Mouse (Mus musculus): Measurements from ENCODE around the gene Esm1.

DNA sequence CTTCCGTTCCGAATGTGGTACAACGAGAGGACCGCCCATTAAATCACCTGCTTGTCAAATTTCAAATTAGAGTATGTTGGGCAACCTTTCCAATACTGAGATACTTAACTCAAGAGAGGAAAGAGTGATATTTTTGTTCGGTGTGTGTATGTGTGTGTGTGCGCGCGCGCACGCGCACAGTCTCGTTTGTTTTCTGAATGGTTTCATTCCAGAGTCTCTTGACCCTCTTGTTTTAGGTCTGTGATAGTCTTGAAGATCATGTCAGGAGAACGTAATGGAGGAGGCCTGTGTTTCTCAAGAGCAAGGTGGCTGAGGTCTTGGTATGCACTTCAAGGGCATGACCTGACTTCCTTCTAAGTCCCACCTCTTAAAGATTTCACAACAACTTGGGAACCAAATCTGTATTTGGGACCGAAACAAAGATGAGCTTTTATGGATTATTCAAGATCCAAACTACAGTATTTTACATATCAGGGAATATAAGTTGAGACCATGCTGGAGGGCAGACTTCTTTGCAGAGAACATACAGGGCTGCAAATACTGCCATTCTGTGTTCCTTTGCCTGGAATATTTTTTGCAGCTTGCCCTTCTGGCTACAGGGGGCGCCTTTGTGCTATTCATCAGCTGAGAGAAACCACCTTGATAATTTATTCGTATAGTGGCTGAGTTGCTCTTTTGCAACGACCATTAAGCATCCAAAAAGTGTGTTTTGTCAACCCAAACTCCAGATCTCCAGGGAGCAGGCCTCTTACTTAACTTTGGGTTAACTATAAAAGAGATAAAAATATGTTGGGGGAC lies 18.4 kb downstream of the Esm1 start:
- no peak for TF ChIP-seq GATA1 (IDR thresholded peaks at IDR 0.05; ENCODE audit: low read length)
- no peak for TF ChIP-seq TAL1 (IDR thresholded peaks at IDR 0.05; ENCODE audit: low read length)

Data from erythroblast, embryonic 14.5 days (primary cell).